Mouse (Mus musculus): Measurements from ENCODE around the gene Irf1. TPM values are rescaled to one million over a fixed set of nuclear protein-coding genes. Genes with fewer than 3 reads are reported as not detected.

The Irf1 gene
- polyA plus RNA-seq, 1 experiment from 2014 or later, result 52.5 TPM

- H3K36me3 ChIP-seq (ENCODE audit: insufficient read depth, low read length), result no peaks in the 10 kb centered on the region
- no peak overlapping the region for H3K27ac ChIP-seq (ENCODE audit: low read length)
- WGBS, result 80% methylated on average over 9 of the region's 9 CpGs
- ATAC-seq (no peak), DNase-seq (ENCODE audit: low spot score) (no peak)
- H3K4me1 ChIP-seq (ENCODE audit: insufficient read depth, low read depth, low read length), result no peaks in the 10 kb centered on the region
- no peak for TF ChIP-seq CTCF (IDR thresholded peaks at IDR 0.05)
- TF ChIP-seq EP300 (IDR thresholded peaks at IDR 0.05), result no peak
- H3K9ac ChIP-seq (replicated peaks; ENCODE audit: low read depth), result no peak overlapping the region
- H3K4me3 ChIP-seq (ENCODE audit: low read depth, low read length), result no peak overlapping the region
- no peak overlapping the region for H3K4me2 ChIP-seq (replicated peaks; ENCODE audit: low read depth, low read length)
- no peaks in the 10 kb centered on the region for H3K27me3 ChIP-seq (replicated peaks; ENCODE audit: insufficient read depth, low read length)
- H3K9me3 ChIP-seq (ENCODE audit: low read length), result no peaks in the 10 kb centered on the region
Observed at GRCm38 (mm10) chr11:53747985-53748384, 21.8 kb upstream of the Irf1 start.

- no peaks in the 10 kb centered on the region for H3K4me1 ChIP-seq (ENCODE audit: insufficient read depth, low read depth, low read length)
- H3K27me3 ChIP-seq (replicated peaks; ENCODE audit: insufficient read depth, low read length), result no peaks in the 10 kb centered on the region
- ATAC-seq (no peak), DNase-seq (ENCODE audit: low spot score) (no peak)
- no peak overlapping the region for H3K27ac ChIP-seq (ENCODE audit: low read length)
- no peak overlapping the region for H3K4me2 ChIP-seq (replicated peaks; ENCODE audit: low read depth, low read length)
- WGBS, result 76% methylated on average over 6 of the region's 6 CpGs
- no peaks in the 10 kb centered on the region for H3K9me3 ChIP-seq (ENCODE audit: low read length)
- H3K36me3 ChIP-seq (ENCODE audit: insufficient read depth, low read length), result no peaks in the 10 kb centered on the region
- H3K4me3 ChIP-seq (ENCODE audit: low read depth, low read length), result no peak overlapping the region
- H3K9ac ChIP-seq (replicated peaks; ENCODE audit: low read depth), result no peak overlapping the region
- TF ChIP-seq EP300 (IDR thresholded peaks at IDR 0.05) (no peak), CTCF (IDR thresholded peaks at IDR 0.05) (no peak)
Observed at GRCm38 (mm10) chr11:53748614-53749013, 21.2 kb upstream of the Irf1 start.

GRCm38 (mm10) chr11:53749306-53749705, 20.5 kb upstream of the Irf1 start:
- Histone ChIP-seq H3K36me3 (ENCODE audit: insufficient read depth, low read length) (no peaks in the 10 kb centered on the region), H3K4me3 (ENCODE audit: low read depth, low read length) (no peak overlapping the region), H3K4me2 (replicated peaks; ENCODE audit: low read depth, low read length) (no peak overlapping the region), H3K4me1 (ENCODE audit: insufficient read depth, low read depth, low read length) (no peaks in the 10 kb centered on the region), H3K27ac (ENCODE audit: low read length) (no peak overlapping the region), H3K9ac (replicated peaks; ENCODE audit: low read depth) (no peak overlapping the region), H3K27me3 (replicated peaks; ENCODE audit: insufficient read depth, low read length) (no peaks in the 10 kb centered on the region), H3K9me3 (ENCODE audit: low read length) (no peaks in the 10 kb centered on the region)
- DNase-seq (ENCODE audit: low spot score), result no peak
- TF ChIP-seq EP300 (IDR thresholded peaks at IDR 0.05) (no peak), CTCF (IDR thresholded peaks at IDR 0.05) (no peak)
- 69% methylated on average over 4 of the region's 4 CpGs for WGBS
- no peak for ATAC-seq

GRCm38 (mm10) chr11:53749716-53750352, 20.0 kb upstream of the Irf1 start:
- H3K4me1 ChIP-seq (ENCODE audit: insufficient read depth, low read depth, low read length), result no peaks in the 10 kb centered on the region
- H3K9ac ChIP-seq (replicated peaks; ENCODE audit: low read depth), result no peak overlapping the region
- ATAC-seq, result no peak
- H3K9me3 ChIP-seq (ENCODE audit: low read length), result no peaks in the 10 kb centered on the region
- no peak overlapping the region for H3K4me3 ChIP-seq (ENCODE audit: low read depth, low read length)
- WGBS, result 51% methylated on average over 5 of the region's 5 CpGs
- no peak overlapping the region for H3K4me2 ChIP-seq (replicated peaks; ENCODE audit: low read depth, low read length)
- no peaks in the 10 kb centered on the region for H3K27me3 ChIP-seq (replicated peaks; ENCODE audit: insufficient read depth, low read length)
- no peaks in the 10 kb centered on the region for H3K36me3 ChIP-seq (ENCODE audit: insufficient read depth, low read length)
- TF ChIP-seq EP300 (IDR thresholded peaks at IDR 0.05) (no peak), CTCF (IDR thresholded peaks at IDR 0.05) (no peak)
- no peak overlapping the region for H3K27ac ChIP-seq (ENCODE audit: low read length)
- DNase-seq (ENCODE audit: low spot score), result no peak

GRCm38 (mm10) chr11:53755011-53755595, 14.7 kb upstream of the Irf1 start:
- WGBS, result 65% methylated on average over 12 of the region's 12 CpGs
- DNase-seq (ENCODE audit: low spot score) (no peak), ATAC-seq (no peak)
- Histone ChIP-seq H3K27me3 (replicated peaks; ENCODE audit: insufficient read depth, low read length) (no peaks in the 10 kb centered on the region), H3K9ac (replicated peaks; ENCODE audit: low read depth) (no peak overlapping the region), H3K4me2 (replicated peaks; ENCODE audit: low read depth, low read length) (no peak overlapping the region), H3K27ac (ENCODE audit: low read length) (no peak overlapping the region), H3K36me3 (ENCODE audit: insufficient read depth, low read length) (no peaks in the 10 kb centered on the region), H3K9me3 (ENCODE audit: low read length) (no peaks in the 10 kb centered on the region), H3K4me3 (ENCODE audit: low read depth, low read length) (no peak overlapping the region), H3K4me1 (ENCODE audit: insufficient read depth, low read depth, low read length) (peaks cover 8% of the 10 kb centered on the region; the same call in 1 of the 2 replicates)
- TF ChIP-seq EP300 (IDR thresholded peaks at IDR 0.05) (no peak), CTCF (IDR thresholded peaks at IDR 0.05) (no peak)

GRCm38 (mm10) chr11:53757612-53758011, 12.2 kb upstream of the Irf1 start:
- H3K36me3 ChIP-seq (ENCODE audit: insufficient read depth, low read length), result no peaks in the 10 kb centered on the region
- no peak for TF ChIP-seq EP300 (IDR thresholded peaks at IDR 0.05)
- no peak for TF ChIP-seq CTCF (IDR thresholded peaks at IDR 0.05)
- no peak overlapping the region for H3K4me2 ChIP-seq (replicated peaks; ENCODE audit: low read depth, low read length)
- WGBS, result 89% methylated on average over 4 of the region's 4 CpGs
- no peak overlapping the region for H3K9ac ChIP-seq (replicated peaks; ENCODE audit: low read depth)
- H3K4me3 ChIP-seq (ENCODE audit: low read depth, low read length), result no peak overlapping the region
- DNase-seq (ENCODE audit: low spot score), result no peak
- ATAC-seq, result no peak
- peaks cover 22% of the 10 kb centered on the region for H3K4me1 ChIP-seq (ENCODE audit: insufficient read depth, low read depth, low read length)
- H3K27me3 ChIP-seq (replicated peaks; ENCODE audit: insufficient read depth, low read length), result no peaks in the 10 kb centered on the region
- no peaks in the 10 kb centered on the region for H3K9me3 ChIP-seq (ENCODE audit: low read length)
- H3K27ac ChIP-seq (ENCODE audit: low read length), result no peak overlapping the region
